Mouse (Mus musculus) midbrain, embryonic 15.5 days (tissue): ENCODE results near the gene Lbx1. TPM values are rescaled to one million over a fixed set of nuclear protein-coding genes. Genes with fewer than 3 reads are reported as not detected.

Experiments
- ATAC-seq: fragments of 200-750 bp; cut with Nextera tagmentation; replicated peaks from 2 replicates; pipeline ENCODE4 v1.8.0; 2017; ENCODE audit warnings: moderate TSS enrichment
- H3K27ac ChIP-seq: fragments of 300-500 bp; sonication (generic); 2 replicates; pipeline ENCODE4 v1.5.1; 2015; ENCODE audit warnings: mild to moderate bottlenecking, inconsistent platforms
- H3K27me3 ChIP-seq: fragments of 300-500 bp; sonication (generic); replicated peaks from 2 replicates; pipeline ENCODE4 v1.6.1; 2015; ENCODE audit warnings: inconsistent platforms
- H3K36me3 ChIP-seq: fragments of 300-500 bp; sonication (generic); replicated peaks from 2 replicates; pipeline ENCODE4 v1.6.1; 2015; ENCODE audit warnings: inconsistent platforms
- H3K4me1 ChIP-seq: fragments of 300-500 bp; sonication (generic); 2 replicates; pipeline ENCODE4 v1.6.1; 2015; ENCODE audit warnings: inconsistent platforms
- H3K4me2 ChIP-seq: fragments of 300-500 bp; sonication (generic); 2 replicates; pipeline ENCODE4 v1.6.1; 2015; ENCODE audit warnings: inconsistent platforms, mild to moderate bottlenecking, moderate library complexity
- H3K4me3 ChIP-seq: fragments of 300-500 bp; sonication (generic); 2 replicates; pipeline ENCODE4 v1.5.1; 2015; ENCODE audit warnings: mild to moderate bottlenecking, inconsistent platforms
- H3K9ac ChIP-seq: fragments of 300-500 bp; sonication (generic); 2 replicates; pipeline ENCODE4 v1.6.1; 2015; ENCODE audit warnings: mild to moderate bottlenecking, inconsistent platforms
- H3K9me3 ChIP-seq: fragments of 300-500 bp; sonication (generic); 2 replicates; pipeline ENCODE4 v1.6.1; 2016; ENCODE audit warnings: inconsistent platforms
- WGBS: fragments of 180-500 bp; shearing (Covaris S2); methylation state at CpG from one replicate; pipeline ENCODE4 v1.1.7; 2015; ENCODE audit warnings: mixed read lengths; 5-methylcytosine and 5-hydroxymethylcytosine counted together
- polyA plus RNA-seq: library from polyadenylated mRNA; unstranded; fragments of >200 nt; fragmentation: Nextera tagmentation; extraction: Ambion mirVana; gene quantifications from 2 replicates; pipeline ENCODE4 v1.2.1, GENCODE M21; 2015

Gene Lbx1
- polyA plus RNA-seq, 1 experiment from 2014 or later = 0.09 TPM

DNA sequence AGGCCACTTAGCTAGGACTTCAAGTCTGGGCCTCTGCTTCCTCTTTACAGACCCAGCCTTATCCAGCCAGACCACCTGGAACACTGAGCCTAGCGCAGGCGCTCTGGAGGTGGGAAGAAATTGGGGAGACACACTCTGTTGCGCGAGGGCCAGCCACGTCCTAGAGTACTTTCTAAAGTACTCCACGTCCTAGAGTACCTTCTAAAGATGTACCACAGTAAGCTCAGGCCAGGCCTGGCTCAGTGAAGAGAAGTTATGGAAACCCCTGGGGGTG is 11.4 kb downstream of the Lbx1 start:
- H3K9me3 ChIP-seq = no peaks in the 10 kb centered on the region
- H3K4me1 ChIP-seq = peaks cover 16% of the 10 kb centered on the region
- H3K27me3 ChIP-seq = peaks cover 85% of the 10 kb centered on the region
- no peak overlapping the region; the same call in 1 of the 2 replicates for H3K4me2 ChIP-seq
- no peak overlapping the region for H3K4me3 ChIP-seq
- no peak overlapping the region for H3K9ac ChIP-seq
- no peak overlapping the region for H3K27ac ChIP-seq
- H3K36me3 ChIP-seq = no peaks in the 10 kb centered on the region
- no peak for ATAC-seq
- WGBS = 2% methylated on average over 6 of the region's 6 CpGs

DNA sequence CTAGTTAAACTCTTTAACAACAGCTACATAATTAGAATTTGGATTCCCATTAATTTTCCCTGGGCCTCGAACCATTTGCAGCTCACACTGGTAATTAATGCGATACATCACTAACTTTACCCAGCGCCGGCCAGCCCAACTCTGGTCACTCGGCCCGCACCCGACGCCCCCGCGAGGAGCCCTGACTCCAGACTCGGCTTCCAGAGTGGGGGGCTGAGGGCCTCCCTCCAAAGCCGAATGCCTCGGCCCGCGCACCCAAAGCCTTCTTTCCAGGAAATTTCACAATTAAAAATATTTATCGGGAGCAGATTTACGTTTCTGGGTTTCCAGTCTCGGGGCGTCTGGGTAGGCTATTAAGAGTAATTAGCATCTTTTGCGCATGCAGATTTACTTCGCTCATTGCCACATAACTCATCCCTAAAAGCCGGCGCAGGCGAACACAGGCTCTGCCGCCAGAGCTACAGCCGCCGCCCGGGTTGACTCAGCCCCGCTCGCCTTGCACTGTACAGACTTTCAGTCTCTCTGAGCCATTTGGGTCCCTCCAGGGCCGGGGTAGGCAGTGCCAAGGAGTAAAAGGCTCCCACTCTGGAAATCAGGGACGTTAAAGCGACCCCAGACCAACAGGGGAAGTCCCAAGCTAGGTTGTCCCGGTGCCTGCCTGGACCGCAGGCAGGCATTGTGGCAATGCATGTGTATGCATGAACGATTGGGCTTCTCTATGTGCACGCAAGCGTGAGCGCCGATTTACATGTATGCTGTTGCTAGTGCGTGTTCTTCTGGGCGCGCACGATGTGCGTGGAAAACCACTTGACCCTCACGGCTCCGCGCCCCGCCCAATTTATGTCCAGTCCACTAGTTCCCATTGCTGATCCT is 12.0 kb downstream of the Lbx1 start:
- Histone ChIP-seq H3K4me2 (no peak overlapping the region; the same call in 1 of the 2 replicates), H3K27me3 (peaks cover 84% of the 10 kb centered on the region), H3K9me3 (no peaks in the 10 kb centered on the region), H3K36me3 (no peaks in the 10 kb centered on the region), H3K4me3 (no peak overlapping the region), H3K4me1 (peaks cover 16% of the 10 kb centered on the region), H3K27ac (no peak overlapping the region), H3K9ac (no peak overlapping the region)
- no peak for ATAC-seq
- 2% methylated on average over 49 of the region's 49 CpGs for WGBS

DNA sequence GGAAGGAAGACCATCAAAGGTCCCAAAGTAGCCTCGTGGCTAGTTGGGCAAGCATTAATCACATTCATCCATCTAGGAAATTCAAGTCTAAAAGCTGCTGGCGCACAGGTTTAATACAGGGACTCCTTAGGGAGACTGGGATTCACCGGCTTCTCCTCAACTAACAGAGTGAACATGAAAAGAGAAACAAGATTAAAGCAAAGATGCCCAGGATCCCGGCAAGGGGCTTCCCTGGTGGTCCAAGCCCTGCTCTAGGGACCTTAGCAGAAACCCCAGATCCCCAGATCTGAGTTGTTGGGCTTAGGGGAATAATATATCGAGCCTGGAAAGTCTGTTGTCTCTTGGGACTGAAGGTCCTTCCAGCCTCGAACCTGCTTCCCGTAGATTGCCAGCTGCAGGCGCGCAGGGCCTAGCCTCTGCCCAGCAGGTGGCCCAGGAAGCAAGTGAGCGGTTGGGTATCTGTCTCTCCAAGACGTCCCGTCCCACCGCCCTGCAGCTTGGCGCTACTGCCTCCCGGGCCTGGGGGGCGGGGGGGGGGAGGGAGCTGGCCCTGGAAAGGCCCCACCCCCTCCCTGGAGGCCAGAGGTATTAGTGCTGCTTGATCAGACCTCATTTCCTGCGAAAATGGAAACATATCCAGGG is 13.3 kb downstream of the Lbx1 start:
- ATAC-seq = no peak
- H3K27me3 ChIP-seq = peaks cover 81% of the 10 kb centered on the region
- WGBS = 3% methylated on average over 14 of the region's 17 CpGs

DNA sequence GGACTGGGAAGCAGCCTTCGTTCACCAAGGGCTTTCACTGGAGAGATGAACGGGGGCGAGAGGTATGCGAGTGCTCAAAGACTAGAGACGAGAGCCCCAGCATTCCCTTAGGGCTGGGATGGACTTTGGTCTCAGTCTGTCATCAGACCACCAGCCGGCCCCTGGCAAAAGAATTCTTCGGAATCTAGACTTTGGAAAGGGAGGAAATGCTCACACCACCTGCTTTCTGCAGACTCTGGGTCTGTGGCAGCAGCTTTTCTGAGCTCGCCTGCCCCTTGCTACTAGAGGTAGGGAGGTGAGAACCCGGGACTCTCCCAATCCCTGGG is 14.2 kb downstream of the Lbx1 start:
- H3K4me2 ChIP-seq = peak overlapping the region; percentile 63
- ATAC-seq = no peak; the same call in 1 of the 2 replicates
- peak overlapping the region; percentile 30 for H3K4me3 ChIP-seq

More for the DNA sequence above, 13.3 kb downstream of the Lbx1 start:
- Histone ChIP-seq H3K9ac (no peak overlapping the region), H3K4me3 (no peak overlapping the region), H3K27ac (no peak overlapping the region), H3K36me3 (no peaks in the 10 kb centered on the region), H3K4me2 (no peak overlapping the region), H3K9me3 (no peaks in the 10 kb centered on the region), H3K4me1 (peaks cover 16% of the 10 kb centered on the region)

DNA sequence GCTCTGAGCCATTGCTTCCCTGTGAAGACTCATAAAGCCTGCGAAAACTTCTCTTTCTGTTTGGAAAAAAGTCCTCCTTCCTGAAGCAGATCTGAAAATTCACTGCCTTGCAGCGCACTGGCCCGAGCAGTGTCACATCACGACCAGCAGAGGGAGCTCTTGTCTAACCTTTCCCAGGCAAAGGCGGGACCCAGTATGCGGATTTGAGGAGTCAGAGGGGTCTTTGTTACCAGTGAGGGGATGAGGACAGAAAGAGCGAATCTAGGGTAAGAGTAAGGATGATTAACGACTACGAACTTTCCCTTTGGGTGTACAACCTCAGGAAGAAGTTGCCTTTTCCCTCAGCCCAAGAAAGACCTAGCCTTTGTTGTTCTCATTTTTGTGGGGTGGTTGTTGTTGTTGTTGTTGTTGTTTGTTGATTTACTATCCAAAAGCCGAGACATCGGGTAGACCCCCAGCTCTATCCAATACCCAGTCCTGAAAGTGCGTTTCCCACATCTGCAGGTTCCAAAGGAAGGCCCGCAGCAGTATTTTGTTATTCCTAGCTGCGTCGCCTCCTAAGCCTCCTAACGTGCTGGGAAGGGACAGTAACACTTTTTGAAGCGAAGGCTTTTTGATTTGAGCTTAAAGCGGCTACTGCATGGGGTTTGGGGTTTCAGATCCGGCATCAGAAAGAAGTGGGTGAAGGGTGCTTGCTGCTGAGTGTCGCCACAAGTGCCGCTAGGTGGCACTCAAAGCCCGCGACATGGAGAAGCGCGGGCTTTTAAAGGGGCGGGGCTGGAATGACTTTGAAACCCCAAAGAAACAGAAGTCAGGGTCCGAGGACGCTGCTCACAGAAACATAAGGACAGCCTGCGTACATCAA is 14.8 kb downstream of the Lbx1 start:
- H3K9ac ChIP-seq = peak overlapping the region; percentile 48; the same call in 1 of the 2 replicates
- 3% methylated on average over 29 of the region's 29 CpGs for WGBS
- peak overlapping the region; percentile 63 for H3K4me2 ChIP-seq
- H3K4me3 ChIP-seq = peak overlapping the region; percentile 30
- H3K27me3 ChIP-seq = peaks cover 69% of the 10 kb centered on the region
- peak; percentile 84 for ATAC-seq
- no peak overlapping the region for H3K27ac ChIP-seq
- H3K4me1 ChIP-seq = peaks cover 16% of the 10 kb centered on the region
- no peaks in the 10 kb centered on the region for H3K36me3 ChIP-seq
- no peaks in the 10 kb centered on the region for H3K9me3 ChIP-seq

More for the DNA sequence above, 14.2 kb downstream of the Lbx1 start:
- 2% methylated on average over 9 of the region's 9 CpGs for WGBS
- peaks cover 73% of the 10 kb centered on the region for H3K27me3 ChIP-seq
- peaks cover 16% of the 10 kb centered on the region for H3K4me1 ChIP-seq
- no peaks in the 10 kb centered on the region for H3K9me3 ChIP-seq
- H3K36me3 ChIP-seq = no peaks in the 10 kb centered on the region
- H3K27ac ChIP-seq = no peak overlapping the region
- H3K9ac ChIP-seq = no peak overlapping the region

DNA sequence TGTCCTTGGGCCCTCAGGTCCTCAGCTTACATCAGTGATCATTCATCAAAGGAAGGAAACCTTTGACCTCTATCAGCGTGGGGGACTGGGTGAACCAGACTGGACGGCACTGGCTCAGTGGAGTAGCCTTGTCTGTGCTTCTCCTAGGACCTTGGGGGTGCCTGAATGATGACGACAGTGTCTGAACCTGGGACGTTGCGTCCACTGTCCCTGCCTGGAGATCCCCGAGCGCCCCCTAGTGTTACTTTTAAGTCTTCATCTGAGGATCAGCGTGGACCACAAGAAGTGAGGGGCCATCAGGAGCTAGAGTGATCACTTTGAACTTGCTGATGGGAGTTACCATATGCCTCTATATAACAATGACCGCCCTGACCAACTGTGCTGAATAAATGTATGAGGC is 19.4 kb downstream of the Lbx1 start:
- Histone ChIP-seq H3K4me3 (no peak overlapping the region), H3K4me1 (peaks cover 5% of the 10 kb centered on the region), H3K9ac (no peak overlapping the region), H3K9me3 (no peaks in the 10 kb centered on the region), H3K27me3 (peaks cover 30% of the 10 kb centered on the region), H3K36me3 (no peaks in the 10 kb centered on the region), H3K4me2 (no peak overlapping the region), H3K27ac (no peak overlapping the region)
- ATAC-seq = no peak
- 4% methylated on average over 9 of the region's 9 CpGs for WGBS

DNA sequence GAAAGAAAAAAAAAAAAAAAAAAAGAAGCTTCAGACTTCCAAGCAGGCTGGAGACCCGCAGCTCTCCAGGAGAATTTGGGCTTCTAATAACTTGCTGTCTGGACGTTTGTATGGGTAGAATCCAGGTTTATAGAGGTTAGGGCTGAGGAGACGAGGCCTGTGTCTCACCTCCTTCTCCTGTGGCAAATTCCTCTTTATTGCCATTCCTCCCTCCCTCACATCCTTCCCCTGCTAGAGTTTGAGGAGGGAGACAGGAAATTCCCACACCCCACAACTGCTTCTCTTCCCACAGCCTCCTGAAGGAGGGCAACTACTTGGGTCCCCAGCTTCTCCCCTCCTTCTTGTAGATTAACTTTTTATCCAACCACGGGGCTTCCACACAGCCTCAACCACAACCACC is 20.2 kb downstream of the Lbx1 start:
- Histone ChIP-seq H3K36me3 (no peaks in the 10 kb centered on the region), H3K4me2 (no peak overlapping the region), H3K27me3 (peaks cover 29% of the 10 kb centered on the region), H3K4me1 (no peaks in the 10 kb centered on the region), H3K4me3 (no peak overlapping the region), H3K9me3 (no peaks in the 10 kb centered on the region), H3K27ac (no peak overlapping the region), H3K9ac (no peak overlapping the region)
- ATAC-seq = no peak
- 83% methylated on average over 4 of the region's 4 CpGs for WGBS

DNA sequence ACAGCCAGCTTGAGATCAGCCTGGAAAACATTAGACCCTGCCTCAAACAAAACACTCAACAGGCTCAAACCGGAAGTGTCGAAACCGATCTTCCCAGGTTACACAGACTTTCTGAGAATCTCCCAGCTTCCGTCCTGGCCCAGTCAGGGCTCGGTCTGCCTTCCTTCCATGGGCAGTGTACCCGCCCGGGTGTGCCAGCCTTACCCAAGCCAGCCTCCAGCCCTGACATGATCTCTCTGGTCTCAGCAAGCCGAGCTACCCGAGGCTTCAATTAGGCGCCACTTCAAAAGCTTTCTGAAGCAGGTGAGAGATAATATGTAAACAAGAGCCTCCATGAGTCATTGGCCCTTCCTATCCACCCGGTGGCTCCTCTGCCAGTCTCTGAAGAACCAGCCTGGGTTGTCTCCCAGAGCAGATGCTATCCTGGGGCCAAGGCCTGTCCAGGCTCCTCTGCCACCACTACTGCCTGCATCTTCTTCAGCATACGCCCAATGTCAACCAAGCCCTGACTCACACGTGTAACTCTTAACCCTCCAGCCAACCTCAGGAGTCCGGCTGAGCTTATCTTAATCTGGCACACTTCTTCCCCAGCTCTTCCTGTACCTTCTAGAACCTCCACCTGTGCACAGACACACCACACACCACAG is 25.7 kb downstream of the Lbx1 start:
- WGBS = 86% methylated on average over 14 of the region's 14 CpGs
- Histone ChIP-seq H3K9ac (no peak overlapping the region), H3K9me3 (no peaks in the 10 kb centered on the region), H3K27me3 (0 out of 2 replicates have a peak, but pooled peaks cover 9% of the 10 kb centered on the region), H3K4me1 (no peaks in the 10 kb centered on the region), H3K4me3 (no peak overlapping the region), H3K4me2 (no peak overlapping the region), H3K27ac (no peak overlapping the region), H3K36me3 (no peaks in the 10 kb centered on the region)
- no peak for ATAC-seq

DNA sequence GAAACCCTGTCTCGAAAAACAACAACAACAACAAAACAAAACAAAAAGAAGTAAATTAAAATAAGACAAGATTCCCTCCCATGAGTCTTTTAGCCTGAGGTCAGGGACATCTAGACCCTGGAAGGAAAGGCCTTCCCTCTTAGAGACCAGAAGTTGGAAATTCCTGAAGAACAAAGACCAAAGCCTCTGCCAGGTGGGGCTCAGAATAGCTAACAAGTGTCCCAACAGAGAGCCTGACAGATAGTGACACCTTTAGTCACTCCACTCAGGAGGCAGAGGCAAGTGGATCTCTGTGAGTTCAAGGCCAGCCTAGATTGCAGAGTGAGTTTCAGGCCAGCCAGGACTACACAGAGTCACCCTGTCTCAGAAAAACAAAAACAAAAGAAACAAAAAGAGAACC is 26.4 kb downstream of the Lbx1 start:
- 0 out of 2 replicates have a peak, but pooled peaks cover 9% of the 10 kb centered on the region for H3K27me3 ChIP-seq
- no peaks in the 10 kb centered on the region for H3K9me3 ChIP-seq
- H3K36me3 ChIP-seq = no peaks in the 10 kb centered on the region
- ATAC-seq = no peak
- H3K27ac ChIP-seq = no peak overlapping the region
- WGBS = 89% methylated on average over 1 of the region's 1 CpGs
- no peak overlapping the region for H3K4me3 ChIP-seq
- H3K4me2 ChIP-seq = no peak overlapping the region
- H3K9ac ChIP-seq = no peak overlapping the region
- H3K4me1 ChIP-seq = no peaks in the 10 kb centered on the region

DNA sequence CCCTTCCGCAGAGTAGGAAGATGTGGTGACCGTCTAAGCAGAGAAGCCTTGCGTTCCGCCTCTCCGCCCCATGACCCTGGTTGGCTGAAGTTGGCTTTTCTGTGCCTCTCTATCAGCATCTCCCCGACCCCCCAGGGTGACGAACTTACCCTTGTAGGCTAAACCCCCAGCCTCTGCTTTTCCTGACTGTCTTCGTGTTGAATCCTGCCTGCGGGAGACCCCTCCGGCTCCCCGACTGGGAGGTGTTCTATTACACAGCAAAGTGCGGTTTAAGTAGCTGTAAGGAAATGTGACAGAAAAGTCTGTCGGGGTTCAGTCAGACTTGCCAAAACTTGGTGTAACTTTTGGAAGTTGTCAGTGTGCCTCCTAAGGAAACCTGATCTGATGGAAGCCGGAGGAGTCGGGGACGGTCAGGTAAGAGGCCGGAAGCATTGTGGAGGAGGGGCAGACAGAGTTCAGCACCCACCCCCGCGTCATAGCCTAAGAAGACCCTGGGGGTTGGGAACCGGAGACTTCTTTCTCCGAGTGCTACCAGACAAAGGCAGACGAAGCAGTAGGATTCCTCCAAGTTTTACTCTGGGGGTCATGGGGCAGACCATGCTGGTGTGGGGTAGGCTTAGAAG is 27.1 kb downstream of the Lbx1 start:
- H3K27me3 ChIP-seq = 0 out of 2 replicates have a peak, but pooled peaks cover 9% of the 10 kb centered on the region
- 22% methylated on average over 22 of the region's 22 CpGs for WGBS
- no peak overlapping the region for H3K27ac ChIP-seq
- H3K4me2 ChIP-seq = no peak overlapping the region
- no peaks in the 10 kb centered on the region for H3K9me3 ChIP-seq
- no peak for ATAC-seq
- H3K9ac ChIP-seq = no peak overlapping the region
- no peaks in the 10 kb centered on the region for H3K4me1 ChIP-seq
- H3K36me3 ChIP-seq = no peaks in the 10 kb centered on the region
- no peak overlapping the region for H3K4me3 ChIP-seq

DNA sequence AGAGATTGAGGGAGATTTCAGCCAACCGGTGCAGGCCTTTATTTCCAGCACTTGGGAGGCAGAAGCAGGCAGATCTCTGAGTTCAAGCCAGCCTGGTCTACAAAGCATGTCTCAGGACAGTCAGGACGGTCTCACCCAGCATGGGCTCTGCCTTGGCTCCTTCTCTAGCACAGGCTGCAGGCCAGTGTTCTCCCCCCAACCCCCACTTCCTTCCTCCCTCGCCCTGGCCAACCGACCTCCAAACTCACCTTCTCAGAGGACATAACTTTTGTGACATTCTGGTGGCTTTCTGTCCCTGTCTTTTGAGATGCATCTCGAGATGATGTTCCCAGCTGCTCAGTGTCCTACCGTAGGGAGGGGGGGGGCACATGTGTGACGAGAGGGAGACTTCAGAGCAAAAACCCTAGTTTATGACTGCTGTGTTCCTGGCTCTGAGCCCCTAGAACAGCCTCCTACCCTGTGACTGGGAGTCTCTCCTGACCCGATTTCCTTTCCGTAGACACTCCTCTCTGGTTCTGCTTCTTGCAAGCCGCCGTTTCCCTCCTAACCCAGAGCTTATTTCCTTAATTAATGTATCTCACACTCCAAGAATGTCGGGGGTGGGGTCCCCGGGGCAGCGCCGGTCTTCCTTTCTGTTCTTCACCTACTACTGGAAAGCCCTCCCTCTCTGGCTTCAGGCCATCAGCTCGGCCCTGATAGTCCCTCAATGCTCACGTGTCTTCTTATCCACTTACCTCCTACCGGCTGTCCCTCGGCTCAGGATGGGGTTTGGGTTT is 27.8 kb downstream of the Lbx1 start:
- Histone ChIP-seq H3K4me3 (no peak overlapping the region), H3K9ac (no peak overlapping the region), H3K36me3 (no peaks in the 10 kb centered on the region), H3K4me2 (no peak overlapping the region), H3K27ac (no peak overlapping the region), H3K4me1 (no peaks in the 10 kb centered on the region), H3K27me3 (0 out of 2 replicates have a peak, but pooled peaks cover 9% of the 10 kb centered on the region), H3K9me3 (no peaks in the 10 kb centered on the region)
- WGBS = 48% methylated on average over 19 of the region's 19 CpGs
- ATAC-seq = no peak
